Mouse (Mus musculus): ENCODE measurements at regions not wholly inside any gene's neighbourhood (a gene's known extent, or its start where the extent isn't known, plus 50 kb on each side); places are given as distances from the start of the nearest gene placed in this dataset.

DNA sequence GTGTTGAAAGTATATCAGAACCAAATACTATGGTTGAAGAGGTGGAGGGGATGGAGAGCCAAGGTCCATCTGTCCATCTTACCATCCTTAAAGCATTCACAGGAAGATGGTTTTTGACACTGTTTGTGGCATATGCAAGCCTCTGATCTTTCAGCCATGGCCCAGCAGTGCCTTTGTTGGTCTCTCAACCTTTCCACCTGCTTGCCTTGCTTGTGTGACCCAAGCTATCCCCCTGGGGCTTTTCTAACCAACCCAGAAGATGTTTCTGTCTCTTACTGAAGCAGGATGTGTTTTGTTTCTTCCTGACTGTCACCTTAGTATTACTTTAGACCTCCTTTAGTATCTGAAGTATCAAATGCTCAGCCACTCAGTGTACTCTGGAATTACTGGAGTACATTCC, 107.8 kb upstream of the Prdm1 start:
- no peak for DNase-seq

DNA sequence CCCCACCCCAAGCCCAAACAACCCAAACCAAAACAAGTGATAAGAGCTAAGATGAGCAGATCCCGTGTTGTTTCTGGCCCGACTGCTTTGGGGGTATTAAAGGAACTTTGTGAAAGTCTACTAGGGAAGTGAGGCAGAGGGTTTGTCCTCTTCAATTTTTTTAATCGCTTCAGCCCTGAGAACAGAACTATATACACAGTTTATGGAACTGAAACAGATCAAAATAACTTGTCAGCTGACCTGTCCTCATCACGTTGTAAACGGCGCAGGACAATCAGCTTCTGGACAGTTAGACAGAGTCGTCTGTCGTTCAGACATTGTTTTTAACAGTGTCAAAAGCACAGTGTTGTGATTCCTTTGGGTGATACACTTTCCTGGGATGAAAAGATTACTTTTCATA, 103.3 kb upstream of the Prdm1 start:
- DNase-seq, result no peak

DNA sequence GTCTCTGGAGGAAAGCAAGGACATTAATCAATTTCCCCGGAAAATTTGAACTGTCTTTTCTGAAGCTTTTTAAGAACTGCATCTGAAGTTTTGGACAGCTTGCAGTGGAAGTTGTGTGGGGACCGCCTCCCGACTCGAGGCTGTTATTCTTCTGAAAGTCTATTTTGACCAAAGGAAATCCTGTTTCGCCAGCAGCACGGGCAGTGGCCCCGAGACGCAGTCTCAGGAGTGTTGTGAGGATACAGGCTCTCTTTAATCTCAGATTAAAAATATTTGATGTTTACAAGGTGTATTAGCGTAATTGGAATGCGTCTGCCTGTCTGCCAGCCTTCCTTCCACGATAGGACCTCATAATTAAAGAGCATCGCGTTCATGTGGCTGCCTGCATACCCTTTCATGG, 102.2 kb upstream of the Prdm1 start:
- no peak for DNase-seq

DNA sequence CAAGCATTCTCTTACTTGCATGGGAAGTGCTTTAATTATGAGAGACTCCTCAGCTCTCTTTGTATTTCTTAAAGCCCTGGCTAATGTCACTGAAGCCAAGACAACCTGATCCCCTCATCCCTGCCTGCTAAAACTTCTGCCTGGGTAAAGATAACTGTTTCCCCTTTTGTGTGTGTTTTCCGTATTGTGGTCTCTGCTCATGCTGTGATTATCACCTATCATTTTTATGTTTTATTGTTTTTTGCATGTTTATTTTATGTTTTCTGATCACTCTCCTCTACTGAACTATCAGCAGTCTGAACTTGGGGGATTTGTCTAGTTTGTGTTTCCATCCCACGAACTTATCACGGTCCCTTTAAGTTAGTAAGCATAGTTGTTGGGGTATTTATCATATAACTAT, 100.1 kb upstream of the Prdm1 start:
- DNase-seq, result no peak

DNA sequence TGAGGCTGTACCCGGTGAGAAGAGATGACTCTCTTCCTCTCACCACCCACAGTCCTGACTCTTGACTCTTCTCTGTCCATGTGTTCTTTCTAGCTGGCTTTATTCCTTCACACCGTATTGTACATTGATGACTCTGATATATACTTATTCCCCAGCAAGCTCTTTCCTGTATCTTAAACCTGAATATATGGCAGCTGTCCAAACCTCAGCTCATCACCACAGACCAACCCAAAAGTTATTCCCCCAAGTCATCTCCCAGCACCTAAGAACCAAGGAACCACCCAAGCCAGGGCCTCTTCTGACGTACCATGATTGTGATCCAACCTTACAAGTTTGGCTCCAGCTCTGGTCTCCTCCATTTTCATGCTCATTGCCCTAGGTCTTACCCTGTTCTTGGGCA, 99.1 kb upstream of the Prdm1 start:
- no peak for DNase-seq

DNA sequence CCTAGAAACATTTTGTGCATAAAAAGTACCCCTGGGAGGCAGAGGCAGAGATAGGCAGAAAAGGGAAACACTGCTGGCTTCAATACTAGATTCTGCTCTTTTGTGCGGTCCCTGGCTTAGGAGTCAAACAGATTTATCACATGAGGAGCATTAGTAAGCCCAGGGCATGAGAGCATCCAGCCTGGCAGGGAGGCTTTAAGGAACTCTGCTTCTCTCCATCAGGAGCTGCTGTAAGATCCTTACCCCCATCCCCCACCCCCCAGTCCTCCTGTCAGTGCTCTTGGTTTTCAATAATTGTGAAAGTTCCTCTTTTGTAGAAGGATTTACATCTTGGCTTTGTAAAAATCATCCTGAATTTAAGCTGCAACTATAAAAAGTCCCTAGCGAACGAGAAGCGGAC, 97.2 kb upstream of the Prdm1 start:
- no peak for DNase-seq

DNA sequence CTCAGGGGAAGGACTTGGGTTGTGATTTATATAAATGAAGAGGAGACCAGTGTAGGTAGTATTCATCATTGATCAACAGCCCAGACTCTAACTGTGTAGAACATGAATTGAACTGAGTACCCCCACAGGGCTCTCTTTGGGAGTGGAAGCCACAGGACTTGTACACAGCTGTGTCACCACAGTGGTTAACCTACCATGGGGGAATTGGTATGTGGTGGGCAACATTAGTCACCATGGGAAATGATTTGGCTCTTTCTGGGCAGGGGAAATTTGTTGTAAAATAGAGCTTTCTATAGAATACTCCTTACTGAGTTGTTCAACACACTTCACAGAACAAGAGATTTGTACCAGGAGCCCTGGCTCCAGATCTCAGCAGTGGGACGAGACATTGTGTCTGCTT, 87.3 kb upstream of the Prdm1 start:
- DNase-seq, result no peak

DNA sequence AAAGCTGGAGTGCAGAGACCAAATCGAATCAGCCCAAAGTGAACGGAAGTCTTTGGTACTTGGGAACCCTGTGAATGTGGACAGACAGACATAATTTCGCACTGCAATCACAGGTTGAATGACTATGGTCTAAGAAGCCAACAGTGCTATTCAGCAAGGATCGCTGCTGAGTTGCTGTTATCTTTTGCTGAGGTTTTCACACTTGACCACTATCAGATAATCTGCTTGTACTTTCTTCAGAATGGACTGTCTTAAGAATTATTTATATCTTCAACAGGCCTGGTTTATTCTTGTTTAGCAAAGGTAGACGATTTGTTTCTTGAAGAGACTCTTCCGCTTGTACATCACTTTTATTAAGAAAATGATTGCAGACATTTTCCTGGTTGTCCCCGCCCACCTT, 84.3 kb upstream of the Prdm1 start:
- no peak for DNase-seq

DNA sequence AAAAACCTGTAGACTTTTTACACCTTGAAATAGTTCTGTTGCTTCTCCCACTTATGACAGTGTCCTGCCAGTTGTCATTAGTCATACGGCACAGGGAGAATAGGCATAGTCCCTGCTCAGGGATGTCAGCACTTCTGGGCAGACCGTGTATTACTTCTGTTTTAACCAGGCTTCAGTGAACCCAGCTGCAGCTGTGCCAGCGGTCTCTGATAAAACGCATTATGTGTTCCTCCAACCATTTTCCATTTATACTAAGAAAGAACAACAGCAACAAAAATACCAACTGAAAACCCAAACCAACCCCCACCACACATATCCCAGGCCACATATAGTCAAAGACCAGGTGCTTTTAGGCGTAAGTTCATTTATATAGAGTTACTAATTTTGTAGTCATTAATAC, 83.1 kb upstream of the Prdm1 start:
- DNase-seq, result no peak

DNA sequence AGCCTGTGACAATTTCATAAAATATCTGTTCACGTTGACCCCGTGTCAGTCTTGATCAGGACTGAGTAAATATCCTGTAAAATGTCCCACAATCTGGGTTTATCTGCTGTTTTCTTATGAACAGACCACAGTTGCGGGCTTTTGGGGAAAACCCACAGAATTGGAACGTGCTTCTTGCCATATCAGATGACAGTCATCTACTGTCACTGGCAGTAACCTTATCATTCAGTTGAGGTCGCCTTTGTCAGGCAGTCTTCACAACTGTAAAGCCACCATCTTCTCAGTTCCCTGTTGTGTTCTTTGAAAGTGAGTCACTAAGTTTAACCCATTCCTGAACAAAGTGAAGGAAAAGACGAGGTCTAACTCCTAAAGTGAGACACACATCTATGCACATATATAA, 80.9 kb upstream of the Prdm1 start:
- no peak for DNase-seq

DNA sequence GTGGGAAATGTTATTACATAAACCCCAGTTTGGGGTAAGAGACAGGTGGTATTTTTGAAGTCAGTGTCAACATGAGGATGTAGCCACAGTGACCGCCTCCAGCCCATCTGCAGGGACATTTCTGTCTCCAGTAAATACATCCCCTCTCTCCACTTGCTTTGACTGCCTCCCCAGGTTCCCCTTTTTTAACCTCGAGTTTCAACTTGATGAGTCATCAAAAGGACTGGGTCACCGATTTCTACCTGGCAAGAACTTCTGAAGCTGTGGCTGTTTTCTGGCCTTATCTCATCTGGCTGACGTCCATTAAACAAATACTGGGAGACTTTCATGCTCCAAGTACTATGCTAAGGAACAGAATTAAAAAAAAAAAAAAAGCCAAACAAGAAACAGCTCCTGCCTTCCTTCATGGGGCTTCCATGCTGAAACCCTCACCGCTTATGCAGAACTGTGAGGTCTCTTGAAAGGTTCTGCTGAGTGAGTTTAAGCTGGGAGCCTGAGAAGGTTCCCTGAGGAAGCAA, 79.1 kb upstream of the Prdm1 start:
- DNase-seq, result no peak

DNA sequence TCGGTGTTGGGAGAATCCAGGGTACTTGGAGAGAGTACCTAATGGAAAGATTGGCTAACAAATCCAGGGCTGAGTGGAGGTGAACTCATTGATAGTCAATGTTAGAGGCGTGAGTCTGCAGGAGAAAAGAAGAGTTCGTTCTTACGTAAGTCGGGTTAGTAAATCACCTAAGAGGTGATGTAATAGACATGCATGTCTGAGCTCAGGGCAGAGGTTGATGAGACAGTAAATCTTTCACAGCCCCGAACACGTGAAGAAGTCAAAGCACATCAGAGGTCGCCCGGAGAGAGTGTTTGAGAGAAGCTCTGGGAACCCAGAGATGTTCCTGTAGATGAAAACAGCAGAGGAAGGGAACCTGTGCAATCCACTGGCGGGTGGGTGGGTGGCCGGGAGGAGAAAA, 76.2 kb upstream of the Prdm1 start:
- no peak for DNase-seq

DNA sequence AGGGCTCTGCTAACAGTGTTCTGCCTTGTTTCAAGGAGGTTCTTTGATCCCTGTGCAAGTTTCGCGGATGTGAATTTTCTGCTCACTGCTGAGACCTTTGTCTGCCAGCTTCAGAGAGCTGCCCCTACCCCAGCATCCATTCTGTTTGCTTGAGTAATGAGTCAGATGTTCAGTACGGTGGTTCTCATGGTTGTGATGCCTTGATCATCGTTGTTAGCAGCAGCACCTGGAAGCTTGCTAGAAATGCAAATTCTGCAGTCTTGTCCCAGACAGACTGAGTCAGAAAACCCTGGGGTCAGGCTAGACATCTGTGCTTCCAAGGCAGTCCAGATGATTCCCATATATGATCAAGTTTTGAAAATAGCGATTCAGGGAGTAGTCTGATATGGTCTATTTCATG, 75.2 kb upstream of the Prdm1 start:
- DNase-seq, result no peak

DNA sequence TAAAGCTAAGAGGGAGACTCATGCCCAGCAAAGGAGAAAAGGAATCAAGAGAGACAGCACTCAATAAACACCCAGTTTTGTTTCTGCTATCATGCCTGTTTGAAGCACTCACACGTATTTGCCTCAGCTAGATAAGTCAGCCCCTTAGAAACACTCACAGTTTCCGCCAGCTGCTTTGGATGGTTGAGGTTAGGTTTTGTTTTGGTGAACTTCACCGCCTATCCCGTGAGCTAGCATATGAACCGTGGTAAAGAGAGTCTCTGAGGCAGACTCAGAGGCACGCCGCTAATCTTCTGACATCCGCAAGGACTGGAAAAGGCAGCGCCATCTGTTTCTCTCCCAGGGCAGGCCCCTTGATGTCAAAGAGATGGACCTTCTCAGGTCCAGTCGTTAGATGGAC, 73.2 kb upstream of the Prdm1 start:
- no peak for DNase-seq

DNA sequence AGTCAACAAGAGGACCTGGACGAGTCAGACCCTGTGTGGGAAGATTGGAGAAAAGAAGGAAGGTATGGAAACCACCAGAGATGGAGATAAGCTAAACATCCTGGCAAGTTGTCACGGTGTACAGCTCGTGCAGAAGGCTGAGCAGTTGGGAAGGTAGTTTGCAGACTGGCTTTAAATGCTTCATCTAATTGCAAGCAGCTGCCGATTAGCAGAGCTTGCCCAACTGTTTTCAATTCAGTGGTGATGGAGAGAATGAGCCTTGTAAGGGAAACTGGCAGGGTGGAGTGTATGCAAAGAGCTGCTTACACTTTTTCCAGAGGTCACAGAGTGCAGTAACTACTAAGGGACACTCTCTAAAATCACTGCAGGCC, 71.6 kb upstream of the Prdm1 start:
- no peak for DNase-seq

DNA sequence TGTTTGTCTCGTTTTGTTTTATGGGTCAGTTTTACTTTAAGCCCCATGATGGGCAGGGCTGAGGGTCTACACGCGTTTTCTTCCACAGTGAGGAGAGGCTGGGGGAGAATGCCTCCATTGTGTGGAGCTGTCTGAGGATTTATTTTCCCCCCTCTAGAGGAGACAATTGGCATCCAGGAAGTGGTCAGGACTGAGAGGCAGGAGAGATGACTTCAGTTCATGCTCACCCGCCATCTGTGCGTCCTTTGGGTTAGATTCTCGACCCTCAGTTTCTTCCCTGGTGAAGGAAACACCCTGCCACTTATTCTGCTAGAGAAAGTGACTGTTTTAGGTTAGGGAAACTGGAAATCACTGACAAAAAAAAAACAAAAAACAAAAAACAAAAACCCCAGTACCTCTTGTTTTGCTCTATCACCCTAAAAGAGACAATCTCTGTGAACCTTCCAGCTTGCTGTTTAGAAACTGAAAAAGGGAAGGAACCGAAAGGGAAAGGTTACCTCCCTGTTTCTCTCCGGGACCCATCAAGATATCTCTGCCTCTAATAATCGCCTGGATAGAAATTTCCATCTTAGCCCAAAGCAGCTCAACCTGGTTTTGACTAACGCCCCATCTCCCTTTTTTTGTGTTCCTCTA, 71.1 kb upstream of the Prdm1 start:
- no peak for DNase-seq

DNA sequence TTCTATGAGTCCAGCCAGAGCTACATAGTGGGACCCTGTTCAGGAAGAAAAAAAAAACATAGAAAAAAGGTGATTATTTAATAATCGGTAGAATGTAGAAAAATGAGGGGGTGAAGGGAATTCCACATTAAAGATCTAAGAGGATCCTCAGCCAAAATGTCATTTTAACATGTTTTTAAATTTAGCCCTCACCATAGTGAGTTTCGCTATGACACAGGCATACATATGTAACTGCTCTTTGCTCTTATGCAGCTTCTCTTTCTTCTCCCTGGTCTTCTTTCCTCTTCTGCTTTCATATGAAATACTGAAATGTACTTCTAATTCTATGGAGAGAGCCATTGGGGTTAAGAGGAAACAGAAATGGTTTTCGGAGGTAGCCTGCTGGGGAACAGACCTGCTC, 70.3 kb upstream of the Prdm1 start:
- DNase-seq, result no peak

DNA sequence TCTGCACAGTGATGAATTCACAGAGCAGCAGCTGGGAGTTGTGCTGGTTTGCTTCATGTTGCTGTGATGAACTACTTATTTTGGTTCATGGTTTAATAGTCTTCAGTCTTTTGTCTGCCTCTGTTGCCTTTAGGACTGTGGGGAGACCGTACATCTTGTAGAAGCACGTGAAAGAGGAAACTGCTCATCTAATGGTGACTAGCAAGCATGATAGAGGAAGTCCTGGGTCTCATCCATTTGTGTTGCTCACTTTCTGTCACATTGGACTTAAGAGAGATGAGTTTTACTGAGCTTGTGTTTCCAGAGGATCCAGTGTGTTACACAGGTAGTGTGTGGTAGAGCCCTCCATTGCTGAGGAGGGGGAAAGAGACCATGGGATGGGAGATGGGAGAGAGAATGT, 67.6 kb upstream of the Prdm1 start:
- no peak for DNase-seq

DNA sequence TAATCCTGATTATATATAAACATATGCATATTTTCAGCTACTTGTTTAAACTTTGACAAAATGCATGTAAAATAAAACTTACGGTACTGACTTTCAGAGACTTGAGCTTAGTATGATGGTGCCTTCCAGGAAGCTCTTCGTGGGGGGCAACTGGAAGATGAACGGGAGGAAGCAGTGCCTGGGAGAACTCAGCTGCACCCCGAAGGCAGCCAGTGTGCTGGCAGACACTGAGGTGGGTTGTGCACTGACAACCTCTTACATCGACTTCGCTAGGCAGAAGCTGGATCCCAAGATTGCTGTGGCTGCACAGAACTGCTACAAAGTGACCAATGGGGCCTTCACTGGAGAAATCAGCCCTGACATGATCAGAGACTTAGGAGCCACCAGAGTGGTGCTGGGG, 61.5 kb upstream of the Prdm1 start:
- DNase-seq, result no peak

DNA sequence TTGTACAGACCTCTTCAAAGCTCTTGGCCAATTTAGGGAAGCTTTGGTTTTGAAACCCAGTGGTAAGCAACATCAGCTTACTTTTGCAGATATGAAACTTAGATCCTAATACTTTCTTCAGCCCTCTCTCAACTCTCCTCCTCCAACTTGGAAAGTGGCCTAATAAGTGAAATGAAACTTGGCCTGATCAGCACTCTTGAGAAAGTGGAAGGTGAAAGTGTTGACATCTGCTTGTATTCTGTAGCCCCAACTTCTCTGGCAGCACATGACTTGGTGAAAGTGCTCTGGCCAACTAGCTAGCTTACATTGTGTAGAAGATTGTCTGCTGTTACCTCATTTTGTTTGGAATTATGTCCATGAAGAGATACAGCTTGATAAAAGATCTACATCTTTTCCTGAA, 61.1 kb upstream of the Prdm1 start:
- DNase-seq, result no peak

DNA sequence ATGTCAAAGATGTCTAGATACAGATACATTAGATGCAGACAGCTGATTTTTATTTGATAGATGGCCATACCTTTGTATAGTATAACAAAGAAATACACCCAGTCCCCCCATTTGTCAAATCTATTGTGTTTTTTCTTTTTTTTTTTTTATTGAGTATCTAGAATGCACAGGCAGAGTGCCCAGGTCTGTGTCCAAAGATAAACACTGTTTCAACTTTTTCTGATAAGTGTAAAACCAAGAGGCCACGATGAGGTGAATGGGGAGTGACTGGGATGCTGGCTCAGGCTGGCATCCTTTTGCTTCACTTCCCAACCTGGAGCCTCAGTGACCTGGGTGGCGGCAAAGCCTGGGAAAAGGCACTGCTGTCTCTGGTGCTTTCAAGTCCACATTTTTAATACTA, 54.4 kb upstream of the Prdm1 start:
- no peak for DNase-seq

Measured in cerebellum, adult 9-11 months (tissue).